Mouse (Mus musculus) ES-CJ7 (cell line): ENCODE results near the gene Timm13.

Experiments
- DNase-seq: peaks from one replicate; pipeline ENCODE4 v3.0.0; 2011; ENCODE audit warnings: low read depth, low spot score

Timm13 gene

GRCm38 (mm10) chr10:80900318-80901247 is at the start of gene Timm13:
TSS of gene Timm13 (minus strand) at chr10:80900969.
- DNase-seq, result peak; percentile 100

- DNase-seq, result peak; percentile 84
These were observed 49.5 kb upstream of the Timm13 start for GRCm38 (mm10) chr10:80950314-80950713.

DNA sequence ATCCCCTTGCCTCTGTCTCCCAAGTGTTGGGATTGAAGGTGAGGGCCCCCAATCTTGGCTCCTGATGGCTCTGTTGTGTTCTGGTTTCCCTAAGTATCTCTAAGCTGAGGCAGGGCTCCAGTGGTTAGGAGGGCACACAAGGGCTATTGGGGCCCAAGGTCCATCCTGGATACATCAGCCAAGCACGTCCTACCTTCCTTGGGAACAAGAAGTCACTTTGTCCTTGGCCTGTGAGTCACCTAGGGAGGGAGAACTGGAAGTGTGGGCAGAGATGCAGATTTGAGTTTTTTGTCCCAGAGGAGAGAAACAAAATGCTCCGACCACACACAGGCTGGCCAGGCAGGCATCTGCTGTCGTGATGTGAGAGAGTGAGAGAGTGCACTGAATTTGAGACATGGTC is 48.3 kb upstream of the Timm13 start:
- no peak for DNase-seq

DNA sequence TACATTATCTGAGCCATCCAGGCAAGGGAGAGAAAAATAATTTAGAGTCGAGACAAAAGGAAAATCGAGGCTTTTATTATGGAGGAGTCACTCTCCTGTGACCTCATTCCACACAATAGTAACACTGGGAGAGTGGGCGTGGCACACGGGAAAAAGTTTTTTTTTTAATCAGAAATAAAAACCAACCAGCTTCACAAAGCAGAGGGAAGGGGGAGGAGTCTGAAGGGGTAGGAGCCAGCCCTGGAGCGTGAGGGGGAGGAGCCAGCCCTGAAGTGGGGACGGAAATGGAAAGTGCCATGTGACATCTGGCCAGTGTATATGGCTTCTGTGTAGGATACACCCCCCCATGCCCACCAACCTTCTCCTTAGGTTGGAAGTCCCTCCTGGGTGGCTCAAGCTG is 47.8 kb upstream of the Timm13 start:
- peak; percentile 83 for DNase-seq

DNA sequence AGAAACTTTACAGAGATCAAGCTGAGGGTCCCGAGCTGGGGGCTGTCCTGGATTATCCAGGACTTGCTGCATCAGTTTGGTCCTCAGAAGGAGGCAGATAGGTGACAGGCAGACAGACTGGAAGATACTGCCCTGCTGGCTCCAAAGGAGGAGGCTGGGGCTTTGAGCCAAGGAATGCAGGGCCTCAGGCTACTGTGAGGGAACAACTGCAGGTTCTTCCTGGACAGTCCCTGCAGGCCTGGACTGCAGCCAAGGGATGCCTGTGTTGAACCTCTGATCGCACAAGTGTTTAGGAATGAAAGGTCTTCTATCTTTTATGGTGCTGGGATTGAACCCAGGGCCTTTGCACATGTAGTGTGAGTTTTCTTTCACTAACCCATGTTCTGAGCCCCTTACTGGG is 47.0 kb upstream of the Timm13 start:
- no peak for DNase-seq

GRCm38 (mm10) chr10:80946684-80947437 is 46.1 kb upstream of the Timm13 start:
- peak; percentile 76 for DNase-seq

DNA sequence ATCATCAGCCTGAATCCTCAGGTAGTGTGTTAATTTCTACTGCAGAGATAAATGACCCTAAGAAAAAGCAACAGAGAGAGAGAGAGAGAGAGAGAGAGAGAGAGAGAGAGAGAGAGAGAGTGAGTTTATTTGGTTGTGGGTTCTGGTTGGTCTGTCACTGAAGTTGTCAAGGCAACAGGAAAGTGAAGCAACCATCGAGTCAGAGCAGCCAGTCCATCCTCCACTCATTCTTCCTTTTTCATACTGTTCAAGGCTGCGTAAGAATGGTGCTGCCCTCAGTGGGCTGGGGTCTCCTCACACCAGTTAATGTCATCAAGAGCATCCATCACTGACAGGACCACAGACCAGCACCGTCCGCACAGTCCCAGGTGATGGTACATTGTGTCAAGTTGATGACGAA is 43.5 kb upstream of the Timm13 start:
- no peak for DNase-seq

- DNase-seq, result no peak
These were observed 42.9 kb upstream of the Timm13 start for GRCm38 (mm10) chr10:80943701-80944100.

DNA sequence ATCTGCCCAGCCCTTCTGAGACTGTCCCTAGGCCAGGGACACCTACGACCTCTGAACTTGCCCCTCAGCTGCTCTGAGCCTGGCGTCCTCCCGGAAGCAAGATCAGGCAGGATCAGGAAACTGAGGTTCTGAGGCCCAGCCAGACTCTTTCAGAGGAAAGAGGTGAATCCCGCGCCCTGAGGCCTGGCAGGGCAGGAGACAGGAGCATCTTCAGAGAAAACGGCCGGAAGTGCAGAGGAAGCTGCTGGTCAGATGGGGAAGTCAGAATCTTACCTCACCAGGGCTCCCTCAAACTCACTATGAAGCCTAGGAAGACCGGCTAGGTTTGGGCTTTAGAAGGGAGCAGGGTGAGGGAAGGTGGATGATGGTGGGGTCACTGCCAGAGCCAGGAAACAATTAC is 42.1 kb upstream of the Timm13 start:
- no peak for DNase-seq

DNA sequence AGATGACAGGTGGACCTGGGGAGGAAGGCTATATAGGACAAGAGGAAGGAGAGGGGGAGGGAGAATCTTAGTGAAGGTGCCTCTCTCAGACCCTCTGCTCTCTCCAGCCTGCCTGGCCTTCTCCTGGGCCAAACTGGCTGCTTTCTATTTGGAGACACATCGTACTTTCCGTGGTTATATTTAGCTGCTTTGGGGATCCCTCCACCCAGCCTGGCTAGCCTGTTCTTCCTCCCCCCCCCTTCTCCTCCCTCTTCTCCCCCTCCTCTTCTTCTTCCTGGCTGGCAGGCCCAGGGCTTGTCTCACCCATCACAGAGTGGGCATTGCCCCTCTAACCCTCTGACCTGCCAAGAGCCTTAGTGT is 40.2 kb upstream of the Timm13 start:
- DNase-seq, result no peak

- peak; percentile 92 for DNase-seq
These were observed 39.7 kb upstream of the Timm13 start for GRCm38 (mm10) chr10:80940320-80940987.

DNA sequence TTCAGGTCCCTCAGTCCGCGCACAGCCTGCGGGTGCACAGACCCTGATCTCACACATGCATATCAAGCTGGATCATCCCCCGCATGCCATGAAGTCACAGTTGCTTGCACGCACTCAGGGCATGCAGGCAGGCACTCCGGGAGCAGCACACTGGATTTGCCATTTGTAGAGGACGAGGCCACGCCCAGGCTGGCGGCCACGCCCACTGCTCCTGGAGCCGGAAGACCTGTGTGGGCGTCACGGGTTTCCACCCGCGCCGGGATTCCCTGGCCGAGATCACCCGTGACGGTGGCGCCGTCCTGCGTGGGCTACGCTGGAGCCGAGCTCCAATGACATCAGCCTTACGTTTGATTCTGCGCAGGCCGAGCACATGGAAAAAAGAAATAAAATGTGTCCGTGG is 38.9 kb upstream of the Timm13 start:
- DNase-seq, result peak; percentile 95

DNA sequence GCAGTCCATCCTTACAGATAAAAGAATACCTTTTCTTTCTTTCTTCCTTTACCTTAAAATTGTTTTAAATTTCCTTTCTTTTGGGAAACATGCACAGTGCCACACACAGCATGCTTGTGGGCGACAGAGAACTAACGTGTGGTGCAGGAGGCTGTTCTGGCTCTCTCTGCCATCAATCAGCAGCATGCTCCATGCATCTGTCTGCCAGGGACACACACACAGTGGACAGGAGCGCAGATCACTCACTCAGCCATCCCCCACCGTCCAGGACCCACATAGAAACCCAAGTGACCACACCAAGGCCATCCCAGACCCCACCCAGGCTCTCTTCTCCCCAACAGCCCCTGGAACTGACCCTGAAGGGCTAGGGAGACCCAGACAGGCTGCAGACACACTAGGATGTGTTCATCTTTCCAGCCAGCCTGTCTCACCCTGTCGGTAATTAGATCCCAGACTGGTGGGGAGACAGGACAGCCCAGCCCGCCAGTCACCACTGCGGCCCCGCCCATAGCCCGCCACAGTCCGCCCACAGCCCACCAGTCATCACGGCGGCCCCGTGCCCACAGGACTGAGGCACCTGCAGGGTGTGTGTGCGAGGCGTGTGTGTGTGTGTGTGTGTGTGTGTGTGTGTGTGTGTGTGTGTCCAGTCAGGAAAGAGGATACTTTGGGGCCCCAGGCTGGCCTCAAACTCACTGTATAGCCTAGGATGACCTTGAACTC is 38.2 kb upstream of the Timm13 start:
- no peak for DNase-seq

DNA sequence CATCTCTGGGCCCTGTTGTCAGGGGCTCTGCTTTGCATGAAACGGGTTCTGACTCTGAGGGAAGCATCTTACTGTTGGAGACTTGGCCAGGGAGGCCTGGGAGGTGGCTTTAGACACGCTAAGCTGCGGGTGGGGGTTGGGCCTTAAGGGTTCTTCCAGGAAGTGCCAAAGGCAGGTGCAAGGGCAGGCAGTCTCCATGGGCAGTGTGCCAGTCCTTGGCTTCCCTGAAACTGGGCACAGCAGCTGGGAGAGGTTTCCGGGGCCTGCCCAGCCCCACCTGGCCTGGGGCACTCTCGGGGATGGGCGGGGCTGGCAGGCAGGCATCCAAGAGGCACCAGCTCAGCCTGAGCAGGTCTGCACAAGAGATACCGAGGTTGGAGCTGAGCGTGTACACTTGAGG is 36.9 kb upstream of the Timm13 start:
- no peak for DNase-seq

GRCm38 (mm10) chr10:80936810-80937164 is 36.0 kb upstream of the Timm13 start:
- DNase-seq, result no peak

- no peak for DNase-seq
These were observed 35.5 kb upstream of the Timm13 start for GRCm38 (mm10) chr10:80936135-80936809.

DNA sequence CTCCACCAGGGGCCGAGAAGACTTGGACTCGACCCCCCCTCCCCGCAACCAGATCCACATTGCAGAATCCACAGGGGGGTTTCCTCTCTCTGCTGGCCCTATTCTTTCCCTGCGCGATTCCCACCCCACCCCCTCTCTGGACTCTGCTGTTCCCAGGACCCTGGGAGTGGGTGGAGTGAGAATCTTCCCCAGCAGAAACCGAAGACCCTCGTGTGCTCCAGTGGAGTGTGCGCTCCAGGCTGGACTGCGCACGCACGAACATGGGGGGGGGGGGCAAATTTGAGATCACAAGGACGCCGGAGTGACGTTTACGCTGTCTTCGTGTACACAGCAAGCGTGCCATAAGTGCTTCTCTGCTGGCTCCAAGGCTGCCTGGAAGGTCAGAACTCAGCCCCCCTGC is 34.9 kb upstream of the Timm13 start:
- no peak for DNase-seq

DNA sequence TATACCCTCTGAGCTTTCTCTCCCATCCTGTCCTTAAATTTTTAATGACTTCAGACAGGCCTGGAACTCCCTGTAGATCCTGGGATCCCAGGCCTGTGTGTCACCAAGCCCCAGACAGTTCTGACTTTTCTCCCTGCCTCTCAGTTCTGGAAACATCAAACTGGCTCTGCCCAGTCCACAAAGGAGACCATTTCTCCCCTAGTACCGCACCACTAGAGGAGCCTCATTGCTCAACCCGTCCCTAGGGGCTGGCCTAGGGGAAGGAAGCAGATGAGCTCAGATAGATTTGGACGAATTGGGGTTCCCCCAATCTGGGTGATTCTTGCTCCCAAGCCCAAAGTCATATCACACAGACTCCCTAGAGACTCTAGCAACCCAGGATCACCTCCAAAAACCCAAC is 34.5 kb upstream of the Timm13 start:
- no peak for DNase-seq

DNA sequence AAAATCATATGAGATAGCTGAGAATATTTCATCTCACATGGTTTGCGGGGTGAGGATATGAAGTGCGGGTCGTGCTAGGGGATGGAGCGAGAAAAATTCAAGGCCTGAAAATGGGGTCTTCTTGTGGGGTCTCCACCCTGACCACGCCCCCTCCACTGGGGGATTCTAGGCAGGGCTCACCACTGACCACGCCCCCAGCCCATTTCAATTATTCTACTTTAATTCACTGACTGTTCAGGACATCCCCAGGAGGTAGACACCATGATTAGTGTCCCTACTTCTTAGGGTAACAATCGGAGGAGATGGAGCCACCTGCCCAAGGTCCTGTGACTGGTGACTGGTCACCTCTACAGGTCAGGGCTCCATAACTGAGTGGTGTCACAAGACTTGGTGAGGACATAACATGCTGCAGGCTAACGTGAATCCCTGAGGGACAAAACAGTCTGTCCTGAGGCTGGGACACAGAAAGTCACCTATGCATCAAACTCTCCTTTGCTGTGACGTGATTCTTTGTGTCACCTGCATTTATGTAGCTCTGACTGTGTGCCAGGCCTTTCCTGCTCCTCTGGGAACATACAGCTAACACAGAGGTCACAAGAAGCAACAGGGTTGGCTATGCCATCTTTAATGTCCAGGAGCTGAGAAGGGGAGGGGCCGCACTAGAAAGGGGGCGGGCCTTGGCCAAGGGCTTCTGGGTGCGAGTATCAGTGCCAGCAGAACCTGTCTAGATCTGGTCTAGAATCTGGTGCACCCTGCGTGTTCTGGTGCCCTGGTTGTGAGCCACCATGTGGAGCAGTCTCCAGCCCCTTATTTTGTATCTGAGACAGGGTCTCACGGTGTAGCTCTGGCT is 33.6 kb upstream of the Timm13 start:
- DNase-seq, result no peak

DNA sequence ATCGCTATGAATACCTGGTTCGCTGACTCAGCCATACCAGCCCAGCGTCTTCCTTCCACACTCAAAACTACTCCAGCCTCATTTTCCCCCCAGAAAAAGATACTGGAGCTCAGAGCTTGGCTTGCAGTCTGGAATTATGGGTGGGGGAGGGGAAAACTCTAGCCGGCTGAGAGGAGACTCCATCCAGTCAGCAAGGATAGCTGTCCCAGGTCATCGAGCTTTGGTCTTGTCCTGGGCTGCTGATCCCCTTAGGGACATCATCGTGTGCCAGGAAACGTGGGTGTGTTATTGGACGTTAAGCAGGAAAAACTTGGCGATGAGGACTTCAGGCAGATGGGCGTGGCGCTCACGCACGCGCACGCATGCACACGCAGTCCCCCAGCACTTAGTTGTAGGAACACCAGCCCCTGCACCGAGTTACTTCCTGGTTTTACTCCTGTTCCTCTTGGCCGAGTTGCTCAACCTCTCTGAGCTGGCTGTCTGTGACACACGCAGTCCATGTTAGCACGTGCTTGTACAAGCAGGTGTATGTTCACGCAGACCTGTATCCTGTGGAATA is 32.7 kb upstream of the Timm13 start:
- peak; percentile 58 for DNase-seq
